Mouse (Mus musculus) embryonic facial prominence, embryonic 12.5 days (tissue): ENCODE results near the gene Acadl. TPM values are rescaled to one million over a fixed set of nuclear protein-coding genes. Genes with fewer than 3 reads are reported as not detected.

Source experiments
- ATAC-seq: fragments of 200-750 bp; cut with Nextera tagmentation; 2 replicates; pipeline ENCODE4 v1.8.0; 2017; ENCODE audit not compliant: insufficient number of reproducible peaks, insufficient read depth, low FRiP score, low TSS enrichment
- H3K27ac ChIP-seq: fragments of 300-500 bp; sonication (generic); 2 replicates; pipeline ENCODE4 v1.5.1; 2016; ENCODE audit warnings: mild to moderate bottlenecking
- H3K27me3 ChIP-seq: fragments of 300-500 bp; sonication (generic); 2 replicates; pipeline ENCODE4 v1.6.1; 2016; ENCODE audit warnings: mild to moderate bottlenecking, moderate library complexity
- H3K36me3 ChIP-seq: fragments of 300-500 bp; sonication (generic); 2 replicates; pipeline ENCODE4 v1.6.1; 2016; ENCODE audit warnings: mild to moderate bottlenecking
- H3K4me1 ChIP-seq: fragments of 300-500 bp; sonication (generic); 2 replicates; pipeline ENCODE4 v1.6.1; 2016
- H3K4me2 ChIP-seq: fragments of 300-500 bp; sonication (generic); replicated peaks from 2 replicates; pipeline ENCODE4 v1.6.1; 2016; ENCODE audit warnings: mild to moderate bottlenecking, moderate library complexity
- H3K4me3 ChIP-seq: fragments of 300-500 bp; sonication (generic); 2 replicates; pipeline ENCODE4 v1.5.1; 2016; ENCODE audit warnings: mild to moderate bottlenecking
- H3K9ac ChIP-seq: fragments of 300-500 bp; sonication (generic); 2 replicates; pipeline ENCODE4 v1.6.1; 2016; ENCODE audit warnings: mild to moderate bottlenecking, moderate library complexity
- H3K9me3 ChIP-seq: fragments of 300-500 bp; sonication (generic); 2 replicates; pipeline ENCODE4 v1.6.1; 2016; ENCODE audit warnings: mild to moderate bottlenecking, moderate library complexity
- WGBS: fragments of 180-500 bp; shearing (Covaris S2); methylation state at CpG from one replicate; pipeline ENCODE4 v1.1.7; 2016; 5-methylcytosine and 5-hydroxymethylcytosine counted together
- polyA plus RNA-seq: library from polyadenylated mRNA; unstranded; fragments of >200 nt; fragmentation: Nextera tagmentation; extraction: Ambion mirVana; gene quantifications from 2 replicates; pipeline ENCODE4 v1.2.1, GENCODE M21; 2016

The Acadl gene
- polyA plus RNA-seq, 1 experiment from 2014 or later: 58.6 TPM

DNA sequence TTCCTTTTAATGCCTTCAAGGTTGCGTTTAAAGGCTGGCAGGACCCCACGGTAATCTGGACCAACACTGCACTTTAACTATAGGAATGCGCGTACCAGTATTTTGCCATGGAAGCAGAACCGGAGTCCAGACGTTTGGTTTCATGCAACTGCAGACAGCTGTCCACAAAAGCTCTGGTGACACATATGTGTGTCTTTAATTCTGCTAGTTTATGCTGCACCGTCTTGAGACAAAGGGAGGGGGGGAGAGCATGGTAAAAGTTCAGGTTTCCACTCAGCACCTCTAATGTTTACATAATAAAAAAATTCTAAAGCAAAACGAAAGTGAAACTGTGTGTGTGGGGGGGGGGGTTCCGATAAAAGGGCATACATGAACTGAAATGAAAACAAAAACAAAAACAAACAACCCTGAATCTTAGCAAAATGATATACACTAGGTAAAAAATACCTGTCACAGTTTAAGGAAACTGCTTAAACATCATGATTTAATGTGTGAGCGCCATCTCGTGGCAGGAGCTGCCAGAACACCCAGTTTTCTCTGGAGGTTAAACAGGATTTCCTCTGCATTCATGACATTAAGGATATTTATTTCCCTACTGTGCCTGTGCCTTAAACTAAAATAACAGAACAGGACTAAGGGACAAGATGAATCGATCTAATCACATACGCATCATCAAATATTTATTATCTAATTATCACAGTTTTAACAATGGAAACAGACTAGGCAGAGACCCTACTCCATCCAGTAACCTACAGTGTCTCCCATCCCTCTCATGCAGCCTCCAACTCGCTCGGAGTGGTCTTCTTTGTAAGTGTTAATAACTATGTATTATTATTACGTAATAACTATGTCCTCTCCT is 24.7 kb downstream of the Acadl start:
- H3K9ac ChIP-seq: no peak overlapping the region
- no peaks in the 10 kb centered on the region for H3K9me3 ChIP-seq
- no peak overlapping the region for H3K27ac ChIP-seq
- H3K4me2 ChIP-seq: no peak overlapping the region
- no peak overlapping the region for H3K4me3 ChIP-seq
- no peaks in the 10 kb centered on the region for H3K27me3 ChIP-seq
- H3K4me1 ChIP-seq: no peaks in the 10 kb centered on the region
- peaks cover 11% of the 10 kb centered on the region; the same call in 1 of the 2 replicates for H3K36me3 ChIP-seq
- no peak for ATAC-seq
- WGBS: 54% methylated on average over 16 of the region's 16 CpGs

DNA sequence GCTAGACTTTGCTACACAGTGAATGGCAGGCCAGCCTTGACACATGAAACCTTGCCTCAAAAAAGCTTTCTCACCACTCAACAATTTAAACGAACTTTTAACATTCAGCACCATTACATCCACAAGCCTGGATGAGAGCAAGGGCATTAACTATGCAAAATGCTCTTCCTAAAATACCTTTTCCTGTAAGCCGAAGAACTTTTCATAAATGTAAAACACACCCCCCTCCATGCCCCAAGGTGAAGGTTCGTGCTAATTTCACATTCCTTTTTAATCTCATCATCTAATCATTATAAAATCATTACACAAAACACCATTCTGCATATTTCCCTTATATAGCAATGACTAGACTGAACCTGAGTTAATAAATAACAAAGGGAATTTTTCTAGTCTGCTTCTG is 25.9 kb downstream of the Acadl start:
- Histone ChIP-seq H3K4me2 (no peak overlapping the region), H3K4me3 (no peak overlapping the region), H3K9me3 (no peaks in the 10 kb centered on the region), H3K27me3 (no peaks in the 10 kb centered on the region), H3K4me1 (no peaks in the 10 kb centered on the region), H3K9ac (no peak overlapping the region), H3K36me3 (0 out of 2 replicates have a peak, but pooled peaks cover 4% of the 10 kb centered on the region), H3K27ac (no peak overlapping the region)
- WGBS: 76% methylated on average over 3 of the region's 3 CpGs
- no peak for ATAC-seq

DNA sequence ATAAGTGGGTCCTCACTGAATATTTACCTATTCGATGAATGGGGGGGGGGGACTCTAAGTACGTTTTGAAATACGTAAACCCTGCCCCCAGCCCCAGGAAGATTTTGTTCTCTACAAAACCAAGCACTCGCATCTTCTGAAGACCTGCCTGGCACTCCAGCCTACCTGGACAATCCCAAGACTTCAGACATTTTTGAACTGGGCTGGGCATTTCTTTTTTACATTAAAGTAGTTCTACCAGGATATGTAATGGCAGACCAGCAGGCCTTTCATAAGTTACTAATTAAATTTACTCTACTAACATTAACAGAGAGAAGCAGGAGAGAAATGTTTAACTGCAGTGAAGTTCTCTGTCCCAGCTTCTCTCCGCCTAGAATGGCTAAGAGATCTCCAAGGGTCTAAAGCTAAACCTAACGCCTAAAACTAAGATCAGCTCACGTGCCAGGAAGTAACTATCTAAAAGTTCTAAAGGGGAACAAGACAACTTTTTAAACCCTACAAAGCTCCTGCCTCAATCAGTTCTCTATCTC is 30.4 kb downstream of the Acadl start:
- ATAC-seq: no peak

DNA sequence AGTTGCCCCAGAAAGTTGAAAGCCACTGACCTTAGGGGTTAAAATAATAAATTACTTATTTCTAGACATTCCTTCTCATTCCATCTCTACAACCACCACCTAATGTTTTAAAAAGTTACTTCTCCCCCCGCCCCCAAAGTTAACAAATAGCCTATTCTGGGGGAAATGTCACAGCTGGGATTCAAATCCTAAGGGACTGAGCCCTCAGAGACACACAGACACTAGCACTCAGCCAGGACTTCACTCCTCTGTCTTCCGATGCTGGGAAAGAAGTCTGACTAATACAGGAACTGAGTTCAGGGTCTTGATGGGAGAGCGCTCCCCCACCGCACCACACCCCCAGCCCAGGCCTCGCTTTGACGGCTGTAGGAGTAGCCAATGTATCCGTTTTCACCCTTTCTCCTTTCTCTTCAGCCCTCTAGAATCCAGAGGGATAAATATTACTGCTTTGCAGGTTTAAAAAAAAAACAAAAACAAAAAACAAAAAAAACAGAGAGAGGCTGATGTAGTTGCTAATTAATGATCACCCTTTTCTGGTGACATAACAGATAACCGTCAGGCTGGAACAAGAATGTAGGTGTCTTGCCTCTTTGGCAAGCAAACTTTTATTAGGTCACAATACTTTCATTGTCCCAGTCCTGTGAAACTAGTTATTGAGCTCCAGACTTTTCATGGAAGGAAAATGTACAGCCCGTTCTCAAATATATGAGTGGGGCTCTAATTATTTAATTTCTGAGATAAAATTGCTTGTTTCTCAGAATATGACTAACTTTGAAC is 31.1 kb downstream of the Acadl start:
- H3K36me3 ChIP-seq: no peaks in the 10 kb centered on the region
- no peaks in the 10 kb centered on the region for H3K4me1 ChIP-seq
- H3K4me3 ChIP-seq: no peak overlapping the region
- no peak overlapping the region for H3K27ac ChIP-seq
- no peak for ATAC-seq
- no peak overlapping the region for H3K9ac ChIP-seq
- H3K27me3 ChIP-seq: no peaks in the 10 kb centered on the region
- no peaks in the 10 kb centered on the region for H3K9me3 ChIP-seq
- WGBS: 65% methylated on average over 9 of the region's 9 CpGs
- H3K4me2 ChIP-seq: no peak overlapping the region

More for the DNA sequence above, 30.4 kb downstream of the Acadl start:
- no peak overlapping the region for H3K27ac ChIP-seq
- H3K4me2 ChIP-seq: no peak overlapping the region
- no peak overlapping the region for H3K4me3 ChIP-seq
- no peak overlapping the region for H3K9ac ChIP-seq
- no peaks in the 10 kb centered on the region for H3K27me3 ChIP-seq
- H3K4me1 ChIP-seq: no peaks in the 10 kb centered on the region
- no peaks in the 10 kb centered on the region for H3K36me3 ChIP-seq
- no peaks in the 10 kb centered on the region for H3K9me3 ChIP-seq
- 91% methylated on average over 7 of the region's 7 CpGs for WGBS

DNA sequence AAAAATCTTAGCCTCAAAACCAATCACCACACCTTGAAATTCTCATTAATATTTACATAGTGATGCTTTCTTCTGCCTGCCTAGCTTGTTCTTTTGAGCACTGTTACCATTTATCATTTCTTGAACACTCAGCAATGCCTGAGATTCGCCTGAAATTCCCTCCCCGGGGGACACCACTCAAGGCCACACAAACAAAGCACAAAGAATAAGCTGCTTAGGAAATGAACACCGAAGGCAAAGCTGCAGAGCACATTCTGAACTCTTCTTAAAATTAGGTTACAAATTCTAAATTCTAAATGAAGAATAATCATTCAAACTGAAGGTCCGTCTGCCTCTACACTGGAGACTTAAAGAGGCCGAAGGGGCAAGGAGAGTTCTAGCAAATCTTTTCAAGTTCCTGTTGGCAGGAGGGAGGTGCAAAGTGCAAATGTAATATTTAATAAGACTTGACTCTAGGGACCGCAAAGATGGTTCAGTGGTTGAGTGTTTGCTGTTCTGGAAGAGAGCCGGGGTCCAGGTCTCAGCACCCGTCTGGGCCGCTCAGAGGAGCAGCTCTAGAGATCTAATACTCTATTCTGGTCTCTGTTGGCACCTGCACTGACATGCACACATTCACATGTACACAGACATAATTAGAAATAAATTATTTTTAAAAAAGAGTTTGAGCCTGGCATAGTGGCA is 33.5 kb downstream of the Acadl start:
- H3K36me3 ChIP-seq: no peaks in the 10 kb centered on the region
- H3K27ac ChIP-seq: no peak overlapping the region
- H3K4me1 ChIP-seq: no peaks in the 10 kb centered on the region
- no peak overlapping the region for H3K4me2 ChIP-seq
- no peaks in the 10 kb centered on the region for H3K27me3 ChIP-seq
- no peak for ATAC-seq
- H3K4me3 ChIP-seq: no peak overlapping the region
- no peaks in the 10 kb centered on the region for H3K9me3 ChIP-seq
- no peak overlapping the region for H3K9ac ChIP-seq
- WGBS: 82% methylated on average over 9 of the region's 9 CpGs

DNA sequence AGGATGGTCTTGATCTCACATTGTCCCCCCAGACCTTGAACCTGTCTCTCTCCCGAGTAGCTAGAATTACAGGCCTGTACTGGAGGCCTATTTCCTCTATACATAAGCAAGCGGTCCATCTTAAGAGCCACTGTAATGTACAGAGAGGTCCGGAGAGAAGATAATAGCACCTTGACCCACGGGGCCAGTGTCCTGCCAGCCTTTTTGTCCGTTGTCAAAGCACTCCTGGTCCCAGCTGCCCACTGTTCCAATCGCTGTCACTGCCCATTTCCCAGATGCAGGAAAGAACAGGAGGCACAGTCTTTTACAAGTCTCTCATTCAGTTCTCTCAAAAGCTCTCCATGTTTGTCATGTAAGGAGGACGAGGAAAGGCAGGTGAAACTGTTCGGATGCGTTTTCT is 41.1 kb downstream of the Acadl start:
- H3K36me3 ChIP-seq: no peaks in the 10 kb centered on the region
- no peak overlapping the region for H3K27ac ChIP-seq
- ATAC-seq: no peak
- no peak overlapping the region for H3K9ac ChIP-seq
- no peaks in the 10 kb centered on the region for H3K4me1 ChIP-seq
- no peaks in the 10 kb centered on the region for H3K9me3 ChIP-seq
- no peaks in the 10 kb centered on the region for H3K27me3 ChIP-seq
- WGBS: 74% methylated on average over 9 of the region's 9 CpGs
- no peak overlapping the region for H3K4me2 ChIP-seq
- no peak overlapping the region for H3K4me3 ChIP-seq

DNA sequence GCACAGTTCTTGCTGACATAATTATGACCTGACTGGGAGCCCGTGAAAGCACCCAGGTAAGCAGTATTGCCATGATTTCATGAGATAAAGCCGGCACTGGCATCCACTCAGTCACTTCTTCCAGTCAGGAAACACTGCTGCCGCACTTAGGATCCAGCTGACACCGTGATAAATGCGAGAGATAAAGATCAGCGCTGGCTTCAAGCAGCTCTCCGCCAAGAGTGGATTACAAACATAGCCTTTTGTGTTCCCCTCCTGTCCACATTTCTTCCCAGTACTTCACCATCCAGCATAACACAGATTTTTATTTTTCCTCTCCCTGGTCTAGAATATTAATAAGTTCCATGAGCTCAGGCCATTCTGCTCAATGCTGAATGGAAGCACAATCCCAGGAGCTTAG is 42.8 kb downstream of the Acadl start:
- no peak overlapping the region for H3K27ac ChIP-seq
- H3K9ac ChIP-seq: no peak overlapping the region
- no peak overlapping the region for H3K4me2 ChIP-seq

DNA sequence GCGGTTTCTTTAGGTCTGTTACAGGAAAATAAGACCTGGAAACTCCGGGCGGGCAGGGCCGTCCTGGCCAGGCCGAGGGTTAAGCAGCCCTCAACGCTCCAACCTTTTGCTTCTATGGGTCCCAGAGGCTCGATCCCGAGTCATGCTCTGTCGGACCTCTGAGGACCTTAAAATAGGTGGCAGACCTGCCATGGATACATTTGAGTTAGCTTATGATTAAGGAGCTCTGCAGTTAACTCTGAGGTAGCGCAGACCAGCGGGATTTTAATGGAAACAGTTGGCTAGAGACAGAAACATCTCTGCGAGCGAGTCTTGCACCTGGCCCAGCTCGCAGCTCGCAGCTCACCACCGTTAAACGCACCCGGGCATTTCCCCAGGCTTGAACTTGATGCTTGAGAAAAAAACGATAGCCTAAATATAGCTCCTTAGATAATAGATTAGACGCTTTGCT is 45.2 kb downstream of the Acadl start:
- ATAC-seq: peak; percentile 36; the same call in 1 of the 2 replicates

More for the DNA sequence above, 42.8 kb downstream of the Acadl start:
- no peaks in the 10 kb centered on the region for H3K36me3 ChIP-seq
- no peaks in the 10 kb centered on the region for H3K9me3 ChIP-seq
- no peak for ATAC-seq
- WGBS: 25% methylated on average over 7 of the region's 7 CpGs
- H3K27me3 ChIP-seq: no peaks in the 10 kb centered on the region
- H3K4me3 ChIP-seq: no peak overlapping the region
- H3K4me1 ChIP-seq: no peaks in the 10 kb centered on the region

DNA sequence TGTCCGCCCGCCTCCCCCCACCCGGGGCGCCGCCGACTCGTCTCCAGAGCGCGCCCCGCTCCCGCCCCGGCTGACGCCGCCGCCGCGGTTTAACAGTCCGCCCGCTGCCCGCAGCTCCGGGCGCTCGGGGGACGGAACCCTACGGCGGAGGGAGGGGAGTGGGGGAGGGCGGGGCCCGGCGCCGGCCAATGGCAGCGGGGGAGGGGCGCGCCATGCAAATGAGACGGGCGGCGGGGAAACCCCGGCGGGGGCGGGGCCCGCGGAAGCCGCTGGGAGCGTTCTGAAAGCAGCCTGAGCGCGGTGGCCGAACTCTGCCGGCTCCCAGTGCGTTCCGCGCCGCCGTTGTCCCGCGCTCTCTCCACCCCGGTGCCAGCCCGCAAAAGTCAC is 45.6 kb downstream of the Acadl start, which contains the start of gene Kansl1l:
TSS of gene Kansl1l (minus strand) at position 110 of the 387 bp plus-strand sequence.
- H3K36me3 ChIP-seq: no peaks in the 10 kb centered on the region
- under 1% methylated on average over 44 of the region's 56 CpGs for WGBS
- H3K27me3 ChIP-seq: no peaks in the 10 kb centered on the region
- H3K9ac ChIP-seq: peak within 1 kb of the TSS; percentile 93
- peak; percentile 83 for ATAC-seq
- peak within 1 kb of the TSS; percentile 75 for H3K4me3 ChIP-seq
- H3K9me3 ChIP-seq: no peaks in the 10 kb centered on the region
- H3K27ac ChIP-seq: peak within 1 kb of the TSS; percentile 97
- H3K4me2 ChIP-seq: peak within 1 kb of the TSS; percentile 69
- peaks cover 3% of the 10 kb centered on the region; the same call in 1 of the 2 replicates for H3K4me1 ChIP-seq

More for the DNA sequence above, 45.2 kb downstream of the Acadl start:
- WGBS: 2% methylated on average over 20 of the region's 20 CpGs
- H3K4me2 ChIP-seq: peak overlapping the region; percentile 69
- H3K36me3 ChIP-seq: no peaks in the 10 kb centered on the region
- H3K9ac ChIP-seq: peak overlapping the region; percentile 93
- 0 out of 2 replicates have a peak overlapping the region, but pooled peaks have one; percentile 97 for H3K27ac ChIP-seq
- H3K4me1 ChIP-seq: peaks cover 3% of the 10 kb centered on the region; the same call in 1 of the 2 replicates
- peak overlapping the region; percentile 75 for H3K4me3 ChIP-seq
- no peaks in the 10 kb centered on the region for H3K9me3 ChIP-seq
- H3K27me3 ChIP-seq: no peaks in the 10 kb centered on the region

DNA sequence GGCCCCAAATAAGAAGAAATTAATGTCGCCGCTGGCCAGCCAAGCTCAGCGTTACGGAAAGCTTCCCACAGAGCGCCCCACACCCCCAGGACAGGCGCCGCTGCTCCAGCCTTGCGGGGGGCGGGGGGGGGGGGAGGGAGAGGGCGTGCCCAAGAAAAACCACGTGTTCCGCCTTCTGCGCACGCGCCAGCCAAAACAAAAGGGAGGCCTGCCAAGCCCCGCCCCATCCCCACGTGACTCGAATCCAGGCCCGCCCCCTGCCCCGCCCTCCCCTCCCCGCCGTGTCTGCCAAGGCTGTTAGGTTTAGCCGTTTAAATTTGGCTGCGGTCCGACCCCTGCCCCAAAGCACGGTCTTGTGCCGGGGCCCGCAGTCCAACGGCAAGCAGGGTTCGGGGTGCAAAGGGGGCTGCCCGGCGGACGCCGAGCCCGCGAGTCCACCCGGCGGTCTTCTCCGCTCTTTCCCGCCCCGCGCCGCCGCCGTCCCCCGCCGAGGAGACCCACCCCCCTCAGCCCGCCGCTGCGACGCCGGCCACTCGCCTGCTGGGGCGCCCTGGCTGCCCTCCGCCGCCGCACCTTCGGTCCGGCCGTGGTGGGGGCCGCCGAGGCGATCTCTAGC is 46.1 kb downstream of the Acadl start:
- H3K27ac ChIP-seq: peak overlapping the region; percentile 97
- H3K4me3 ChIP-seq: peak overlapping the region; percentile 75
- peak overlapping the region; percentile 69 for H3K4me2 ChIP-seq
- peak overlapping the region; percentile 93 for H3K9ac ChIP-seq
- H3K36me3 ChIP-seq: no peaks in the 10 kb centered on the region
- under 1% methylated on average over 57 of the region's 63 CpGs for WGBS
- no peaks in the 10 kb centered on the region for H3K9me3 ChIP-seq
- H3K27me3 ChIP-seq: no peaks in the 10 kb centered on the region
- peaks cover 3% of the 10 kb centered on the region; the same call in 1 of the 2 replicates for H3K4me1 ChIP-seq
- ATAC-seq: peak; percentile 85
